In the genomic region with DNA sequence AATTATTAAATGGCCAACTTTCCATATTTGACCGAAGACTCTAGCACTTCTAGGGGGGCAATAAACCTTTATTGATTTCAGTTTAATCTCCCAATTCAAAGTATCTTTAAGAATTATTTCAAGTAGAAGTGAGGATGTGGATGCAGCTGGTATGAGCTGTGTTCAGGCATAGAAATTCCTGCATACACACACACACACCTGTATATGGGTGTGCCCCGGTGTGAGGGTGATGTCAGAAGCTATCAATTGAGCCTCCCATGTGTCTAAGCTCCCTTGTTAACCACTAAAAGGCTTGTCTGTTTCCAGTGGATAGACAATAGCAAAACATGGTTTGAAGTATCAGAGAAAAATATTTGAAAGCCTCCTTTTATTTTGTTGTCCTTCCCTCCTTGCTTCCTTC, we compare ENCODE assay signal across 35 mouse cellular contexts.
"Had no signal": no experiment of that assay in that cellular context is flagged by ENCODE, and none has a peak within 500 bp of the region (broad histone marks: within the 10 kb centered on the region; RNA-seq: fewer than 3 reads in every experiment).

No protein-coding gene starts in this region.

- H3K27ac ChIP-seq: heart, embryonic 10.5 days; heart, embryonic 13.5 days; heart, embryonic 15.5 days; hindbrain, embryonic 10.5 days; hindbrain, embryonic 12.5 days; hindbrain, embryonic 13.5 days; hindbrain, embryonic 14.5 days; hindbrain, embryonic 15.5 days; hindbrain, postnatal 0 days; intestine, embryonic 15.5 days; kidney, embryonic 15.5 days; kidney, postnatal 0 days; layer of hippocampus, adult 2 months; left cerebral cortex, adult 2 months had no signal

- H3K4me3 ChIP-seq: heart, embryonic 10.5 days; heart, embryonic 12.5 days; heart, embryonic 13.5 days; heart, embryonic 15.5 days; hindbrain, embryonic 10.5 days; hindbrain, embryonic 12.5 days; hindbrain, embryonic 13.5 days; hindbrain, embryonic 15.5 days; intestine, embryonic 15.5 days; kidney, embryonic 15.5 days; layer of hippocampus, adult 2 months; left cerebral cortex, adult 2 months had no signal

- H3K4me2 ChIP-seq: heart, embryonic 11.5 days; heart, embryonic 12.5 days; heart, embryonic 13.5 days; heart, embryonic 15.5 days; hindbrain, embryonic 12.5 days; hindbrain, embryonic 13.5 days; hindbrain, embryonic 14.5 days; hindbrain, embryonic 15.5 days; intestine, embryonic 15.5 days; kidney, embryonic 15.5 days had no signal

- H3K4me1 ChIP-seq: heart, embryonic 10.5 days; heart, embryonic 12.5 days; heart, embryonic 13.5 days; heart, embryonic 15.5 days; hindbrain, embryonic 12.5 days; hindbrain, embryonic 13.5 days; hindbrain, embryonic 15.5 days; intestine, embryonic 15.5 days had no signal

- DNase-seq: heart, postnatal 10 days; heart, postnatal 14 days; heart, postnatal 4 days; kidney, adult 11 months; kidney, adult 18-20 months; kidney, adult 2 months; kidney, adult 8-10 months; kidney, adult 9 months; kidney, postnatal 10 days; kidney, postnatal 14 days; kidney, postnatal 25 days; kidney, postnatal 36 days; kidney, postnatal 4 days; layer of hippocampus, adult 9-11 months; layer of hippocampus, postnatal 36 days had no signal

- ATAC-seq: hindbrain, embryonic 16.5 days; hindbrain, postnatal 0 days; inflammation-experienced regulatory T-cells, adult 6 months; intestine, embryonic 15.5 days; intestine, embryonic 16.5 days; intestine, postnatal 0 days had no signal

- H3K9me3 ChIP-seq: heart, embryonic 10.5 days; heart, embryonic 12.5 days; heart, embryonic 13.5 days; heart, embryonic 15.5 days; hindbrain, embryonic 15.5 days; intestine, embryonic 15.5 days; kidney, embryonic 15.5 days had no signal

- H3K9ac ChIP-seq: heart, embryonic 12.5 days; heart, embryonic 13.5 days; heart, embryonic 15.5 days; hindbrain, embryonic 12.5 days; hindbrain, embryonic 13.5 days; hindbrain, embryonic 14.5 days; hindbrain, embryonic 15.5 days; intestine, embryonic 15.5 days; kidney, embryonic 15.5 days had no signal

- H3K27me3 ChIP-seq: heart, embryonic 12.5 days; heart, embryonic 13.5 days; heart, embryonic 15.5 days; hindbrain, embryonic 12.5 days; hindbrain, embryonic 15.5 days; intestine, embryonic 15.5 days had no signal

- H3K36me3 ChIP-seq: heart, embryonic 10.5 days; heart, embryonic 12.5 days; heart, embryonic 13.5 days; heart, embryonic 15.5 days; hindbrain, embryonic 10.5 days; hindbrain, embryonic 12.5 days; hindbrain, embryonic 13.5 days; hindbrain, embryonic 15.5 days; intestine, embryonic 15.5 days; kidney, embryonic 15.5 days had no signal
